Mouse (Mus musculus) MEL (cell line): Measurements from ENCODE around the gene Frmd4a. TPM values are rescaled to one million over a fixed set of nuclear protein-coding genes. Genes with fewer than 3 reads are reported as not detected.

Experiments used
- DNase-seq: peaks from one replicate; pipeline ENCODE4 v3.0.0; 2011; ENCODE audit warnings: low read depth, low spot score
- H3K27ac ChIP-seq: 2 replicates; pipeline ENCODE4 v1.5.1; 2012; ENCODE audit warnings: low read depth, mild to moderate bottlenecking, control low read depth, low read length, moderate library complexity; ENCODE audit not compliant: control insufficient read depth
- H3K27me3 ChIP-seq, 2 experiments: fragments of 150-350 bp in 1 of 2; sonication (generic) in 1 of 2; 2 replicates each; pipeline ENCODE4 v1.6.1; 2012; ENCODE audit warnings: low read length in 2 of 2, mild to moderate bottlenecking in 2 of 2, improper control_type of control experiment in 1 of 2, moderate library complexity in 1 of 2; ENCODE audit not compliant: insufficient read depth in 2 of 2, control insufficient read depth in 1 of 2
- H3K36me3 ChIP-seq, 2 experiments: 2 replicates each; pipeline ENCODE4 v1.6.1; 2012 to 2014; ENCODE audit warnings: low read length in 2 of 2, improper control_type of control experiment in 1 of 2, inconsistent platforms in 1 of 2, mild to moderate bottlenecking in 1 of 2; ENCODE audit not compliant: insufficient read depth in 2 of 2, control insufficient read depth in 1 of 2
- H3K4me1 ChIP-seq, 2 experiments: fragments of 150-350 bp in 1 of 2; sonication (generic) in 1 of 2; 2 replicates each; pipeline ENCODE4 v1.6.1; 2012; ENCODE audit warnings: low read length in 2 of 2, improper control_type of control experiment in 1 of 2, mild to moderate bottlenecking in 1 of 2; ENCODE audit not compliant: insufficient read depth in 2 of 2, control insufficient read depth in 1 of 2
- H3K4me3 ChIP-seq, 2 experiments: fragments of 150-350 bp in 1 of 2; sonication (generic) in 1 of 2; 2 replicates each; pipeline ENCODE4 v1.5.1; 2012; ENCODE audit warnings: low read depth in 2 of 2, low read length in 2 of 2, mild to moderate bottlenecking in 2 of 2, moderate library complexity in 2 of 2, control low read depth in 1 of 2, improper control_type of control experiment in 1 of 2; ENCODE audit not compliant: control insufficient read depth in 1 of 2, insufficient read depth in 1 of 2
- H3K79me2 ChIP-seq: 2 replicates; pipeline ENCODE4 v1.6.1; 2012; ENCODE audit warnings: mild to moderate bottlenecking, low read length, moderate library complexity; ENCODE audit not compliant: control insufficient read depth, poor library complexity, insufficient read depth
- H3K9ac ChIP-seq: 2 replicates; pipeline ENCODE4 v1.6.1; 2012; ENCODE audit warnings: low read depth, mild to moderate bottlenecking, control low read depth, low read length, moderate library complexity; ENCODE audit not compliant: control insufficient read depth, poor library complexity, severe bottlenecking
- H3K9me3 ChIP-seq: fragments of 150-350 bp; sonication (generic); replicated peaks from 2 replicates; pipeline ENCODE4 v1.6.1; 2012; ENCODE audit warnings: mild to moderate bottlenecking, low read length, improper control_type of control experiment, moderate library complexity; ENCODE audit not compliant: insufficient read depth
- CHD1 ChIP-seq: IDR thresholded peaks from 2 replicates; pipeline ENCODE4 v1.6.1; 2012; ENCODE audit warnings: low read depth, mild to moderate bottlenecking, inconsistent platforms, low read length, improper control_type of control experiment
- CHD2 ChIP-seq: IDR thresholded peaks from 2 replicates; pipeline ENCODE4 v1.6.1; 2011; ENCODE audit warnings: low read length, improper control_type of control experiment
- CTCF ChIP-seq, 3 experiments: IDR thresholded peaks in 2 of 3; conservative IDR thresholded peaks in 1 of 3; 2 replicates each; pipeline ENCODE4 v1.5.1; 2011 to 2012; ENCODE audit warnings: low read length in 3 of 3, low read depth in 2 of 3, mild to moderate bottlenecking in 2 of 3, improper control_type of control experiment in 1 of 3, inconsistent platforms in 1 of 3, mixed read lengths in 1 of 3, moderate library complexity in 1 of 3; ENCODE audit not compliant: control insufficient read depth in 1 of 3, insufficient read depth in 1 of 3, poor library complexity in 1 of 3, severe bottlenecking in 1 of 3
- E2F4 ChIP-seq: IDR thresholded peaks from 2 replicates; pipeline ENCODE4 v1.6.1; 2011; ENCODE audit warnings: low read depth, low read length, improper control_type of control experiment, borderline replicate concordance
- GATA1 ChIP-seq: IDR thresholded peaks from 2 replicates; pipeline ENCODE4 v1.6.1; 2011; ENCODE audit warnings: low read depth, low read length, improper control_type of control experiment
- MAX ChIP-seq: IDR thresholded peaks from 2 replicates; pipeline ENCODE4 v1.6.1; 2011; ENCODE audit warnings: low read length, improper control_type of control experiment
- MAZ ChIP-seq: IDR thresholded peaks from 2 replicates; pipeline ENCODE4 v1.6.1; 2012; ENCODE audit warnings: low read depth, mild to moderate bottlenecking, inconsistent platforms, low read length, improper control_type of control experiment
- MEF2A ChIP-seq: IDR thresholded peaks from 2 replicates; pipeline ENCODE4 v1.6.1; 2014; ENCODE audit warnings: low read depth, mild to moderate bottlenecking, inconsistent platforms, low read length, improper control_type of control experiment; ENCODE audit not compliant: poor library complexity, insufficient replicate concordance, severe bottlenecking; ENCODE audit errors: extremely low read depth
- MYB ChIP-seq: IDR thresholded peaks from 2 replicates; pipeline ENCODE4 v1.6.1; 2011; ENCODE audit warnings: mild to moderate bottlenecking, low read depth, low read length, improper control_type of control experiment
- NELFE ChIP-seq: IDR thresholded peaks from 2 replicates; pipeline ENCODE4 v1.6.1; 2011; ENCODE audit warnings: low read depth, low read length, improper control_type of control experiment
- NRF1 ChIP-seq: IDR thresholded peaks from 2 replicates; pipeline ENCODE4 v1.6.1; 2014; ENCODE audit warnings: low read depth, mild to moderate bottlenecking, inconsistent platforms, low read length, improper control_type of control experiment, moderate library complexity; ENCODE audit not compliant: poor library complexity, insufficient read depth, severe bottlenecking
- POLR2AphosphoS2 ChIP-seq: IDR thresholded peaks from 2 replicates; pipeline ENCODE4 v1.6.1; 2011; ENCODE audit warnings: low read length, improper control_type of control experiment
- POLR2AphosphoS5 ChIP-seq: IDR thresholded peaks from 2 replicates; pipeline ENCODE4 v1.6.1; 2012; ENCODE audit warnings: low read depth, borderline replicate concordance, mild to moderate bottlenecking, inconsistent platforms, low read length, moderate library complexity, mixed read lengths
- RAD21 ChIP-seq: IDR thresholded peaks from 2 replicates; pipeline ENCODE4 v1.6.1; 2011; ENCODE audit warnings: mild to moderate bottlenecking, low read depth, low read length, improper control_type of control experiment
- RCOR1 ChIP-seq: IDR thresholded peaks from 2 replicates; pipeline ENCODE4 v1.6.1; 2012; ENCODE audit warnings: low read depth, mild to moderate bottlenecking, inconsistent platforms, low read length, improper control_type of control experiment
- SIN3A ChIP-seq: IDR thresholded peaks from 2 replicates; pipeline ENCODE4 v1.6.1; 2012; ENCODE audit warnings: low read length, improper control_type of control experiment, inconsistent platforms
- TBP ChIP-seq: IDR thresholded peaks from 2 replicates; pipeline ENCODE4 v1.8.0; 2011; ENCODE audit warnings: low read depth, low read length, improper control_type of control experiment
- ZC3H11A ChIP-seq: IDR thresholded peaks from 2 replicates; pipeline ENCODE4 v1.6.1; 2012; ENCODE audit warnings: low read depth, mild to moderate bottlenecking, inconsistent platforms, low read length, improper control_type of control experiment
- ZNF384 ChIP-seq: IDR thresholded peaks from 2 replicates; pipeline ENCODE4 v1.6.1; 2012; ENCODE audit warnings: low read depth, mild to moderate bottlenecking, inconsistent platforms, low read length, improper control_type of control experiment
- polyA plus RNA-seq, 2 experiments: library from polyadenylated mRNA; stranded (reverse) in 1 of 2; unstranded in 1 of 2; fragments of >175 nt in 1 of 2; fragments of >200 nt in 1 of 2; gene quantifications; 2 replicates each; pipeline versions ENCODE4 v1.2.1 to v1.2.4; 2012; ENCODE audit warnings: low replicate concordance in 2 of 2, low read depth in 1 of 2; ENCODE audit not compliant: insufficient read length in 2 of 2, insufficient read depth in 1 of 2, missing spikeins in 1 of 2
- total RNA-seq: library from RNA; depleted of rRNA; stranded (reverse); fragments of 300-350 nt; gene quantifications from 2 replicates; pipeline ENCODE4 v1.2.3, GENCODE M21; 2012

The Frmd4a gene
- total and polyA plus RNA-seq, 3 experiments, result 6.4 to 14.4 TPM; not detected in 1

GRCm38 (mm10) chr2:4137493-4137892, 120.0 kb downstream of the Frmd4a start:
- Histone ChIP-seq H3K79me2 (no peaks in the 10 kb centered on the region), H3K9ac (no peak overlapping the region), H3K4me1 (no peaks in the 10 kb centered on the region), H3K27me3 (no peaks in the 10 kb centered on the region; a peak in 1 of 4 replicates), H3K9me3 (no peaks in the 10 kb centered on the region), H3K4me3 (no peak overlapping the region), H3K27ac (no peak overlapping the region), H3K36me3 (no peaks in the 10 kb centered on the region)
- TF ChIP-seq NELFE (no peak), ZNF384 (no peak), ZC3H11A (no peak), MAZ (no peak), POLR2AphosphoS5 (no peak), MYB (no peak), E2F4 (no peak), MEF2A (no peak), MAX (no peak), SIN3A (no peak), CTCF (IDR thresholded peaks at IDR 0.05 in 2 of 3, conservative IDR thresholded peaks at IDR 0.05 in 1 of 3; ENCODE audit: control insufficient read depth in 1 of 3, insufficient read depth in 1 of 3, low read depth in 2 of 3, low read length in 3 of 3, poor library complexity in 1 of 3, severe bottlenecking in 1 of 3) (no peak), CHD2 (no peak), GATA1 (no peak), POLR2AphosphoS2 (no peak)
- DNase-seq, result no peak

GRCm38 (mm10) chr2:4142221-4142950, 124.9 kb downstream of the Frmd4a start:
- H3K27ac ChIP-seq, result no peak overlapping the region
- no peaks in the 10 kb centered on the region for H3K9me3 ChIP-seq
- H3K27me3 ChIP-seq, result peaks cover 0 to 1% of the 10 kb centered on the region in 2 experiments; a peak in 1 of 4 replicates
- H3K4me3 ChIP-seq, result no peak overlapping the region
- H3K4me1 ChIP-seq, result no peaks in the 10 kb centered on the region
- H3K9ac ChIP-seq, result no peak overlapping the region
- no peaks in the 10 kb centered on the region for H3K79me2 ChIP-seq
- DNase-seq, result no peak
- no peak for TF ChIP-seq TBP
- no peak for TF ChIP-seq CHD1
- TF ChIP-seq RAD21, result no peak
- TF ChIP-seq MAZ, result no peak
- no peak for TF ChIP-seq CHD2
- TF ChIP-seq NRF1, result no peak
- TF ChIP-seq RCOR1, result no peak
- TF ChIP-seq GATA1, result no peak
- no peaks in the 10 kb centered on the region for H3K36me3 ChIP-seq
